Mouse (Mus musculus) hindbrain, embryonic 10.5 days (tissue): Measurements from ENCODE around the gene Vat1l. TPM values are rescaled to one million over a fixed set of nuclear protein-coding genes. Genes with fewer than 3 reads are reported as not detected.

Experiments used
- polyA plus RNA-seq: library from polyadenylated mRNA; unstranded; fragments of >200 nt; fragmentation: Nextera tagmentation; extraction: Ambion mirVana; gene quantifications from 2 replicates; pipeline ENCODE4 v1.2.1, GENCODE M21; 2016

The Vat1l gene
- polyA plus RNA-seq, 1 experiment from 2014 or later, result 10.9 TPM

Other genes with a start within 250 kb of the Vat1l start
- 10.2 and 13.2 TPM in 2 replicates for gene Nudt7, start 72.1 kb upstream of the Vat1l start, polyA plus RNA-seq
- not detected in 2 replicates for gene Clec3a, start 212.5 kb downstream of the Vat1l start, polyA plus RNA-seq
- gene Wwox, start 234.0 kb downstream of the Vat1l start, polyA plus RNA-seq, result 12.5 and 13.2 TPM in 2 replicates